Mouse (Mus musculus) ES-E14 (cell line): ENCODE data around the gene Tmem230. TPM values are rescaled to one million over a fixed set of nuclear protein-coding genes. Genes with fewer than 3 reads are reported as not detected.

Experiments
- DNase-seq: peaks from one replicate; pipeline ENCODE4 v3.0.0-alpha.2; 2013; ENCODE audit warnings: low read depth, low spot score
- H3K27ac ChIP-seq: 2 replicates; pipeline ENCODE4 v1.5.1; 2012; ENCODE audit warnings: low read depth, mild to moderate bottlenecking, low read length, moderate library complexity, mixed read lengths; ENCODE audit not compliant: poor library complexity, insufficient read depth, severe bottlenecking
- H3K36me3 ChIP-seq: 2 replicates; pipeline ENCODE4 v1.6.1; 2012; ENCODE audit warnings: mild to moderate bottlenecking, low read length, moderate library complexity, mixed read lengths; ENCODE audit not compliant: control insufficient read depth, poor library complexity, insufficient read depth, severe bottlenecking
- H3K4me1 ChIP-seq, 2 experiments: fragments of 150-350 bp in 1 of 2; sonication (generic) in 1 of 2; 2 replicates each; pipeline ENCODE4 v1.6.1; 2012; ENCODE audit warnings: low read length in 2 of 2, mild to moderate bottlenecking in 1 of 2, mixed read lengths in 1 of 2; ENCODE audit not compliant: control insufficient read depth in 2 of 2, insufficient read depth in 2 of 2, poor library complexity in 1 of 2
- H3K4me3 ChIP-seq, 2 experiments: fragments of 150-350 bp in 1 of 2; sonication (generic) in 1 of 2; 2 replicates each; pipeline ENCODE4 v1.5.1; 2012; ENCODE audit warnings: low read length in 2 of 2, low read depth in 1 of 2, mild to moderate bottlenecking in 1 of 2, mixed read lengths in 1 of 2; ENCODE audit not compliant: insufficient read depth in 1 of 2, poor library complexity in 1 of 2, severe bottlenecking in 1 of 2
- H3K9ac ChIP-seq: 2 replicates; pipeline ENCODE4 v1.6.1; 2012; ENCODE audit warnings: low read depth, mild to moderate bottlenecking, low read length, mixed read lengths; ENCODE audit not compliant: poor library complexity, insufficient read depth, severe bottlenecking
- H3K9me3 ChIP-seq: fragments of 150-350 bp; sonication (generic); 2 replicates; pipeline ENCODE4 v1.6.1; 2012; ENCODE audit warnings: low read depth, mild to moderate bottlenecking, low read length; ENCODE audit not compliant: control insufficient read depth, insufficient read depth
- CHD2 ChIP-seq: IDR thresholded peaks from 2 replicates; pipeline ENCODE4 v1.6.1; 2014; ENCODE audit warnings: mild to moderate bottlenecking, low read depth, low read length, inconsistent platforms
- HCFC1 ChIP-seq: IDR thresholded peaks from 2 replicates; pipeline ENCODE4 v1.6.1; 2012; ENCODE audit warnings: low read length, inconsistent platforms, borderline replicate concordance; ENCODE audit not compliant: insufficient read depth
- MAFK ChIP-seq: IDR thresholded peaks from 2 replicates; pipeline ENCODE4 v1.6.1; 2014; ENCODE audit warnings: mild to moderate bottlenecking, low read depth, low read length, inconsistent platforms; ENCODE audit not compliant: insufficient read depth
- ZC3H11A ChIP-seq: IDR thresholded peaks from 2 replicates; pipeline ENCODE4 v1.6.1; 2012; ENCODE audit warnings: low read depth, mild to moderate bottlenecking, inconsistent platforms, low read length, borderline replicate concordance
- ZNF384 ChIP-seq: IDR thresholded peaks from 2 replicates; pipeline ENCODE4 v1.6.1; 2012; ENCODE audit warnings: low read depth, low read length, inconsistent platforms
- in situ Hi-C, 2 experiments: fragments of 600-800 bp; cut with MboI; formaldehyde crosslinking; loops; one replicate each; pipeline ENCODE4 v1.15.1; 2025; ENCODE audit warnings: low sequenced_read_pairs in 2 of 2, inconsistent platforms in 1 of 2; ENCODE audit not compliant: unreplicated experiment in 2 of 2
- total RNA-seq: library from RNA; depleted of rRNA; stranded (reverse); fragments of 300-350 nt; gene quantifications from 2 replicates; pipeline ENCODE4 v1.2.3, GENCODE M21; 2012

Tmem230 gene
- total RNA-seq, 1 experiment = 36.0 TPM

- TF ChIP-seq HCFC1 = no peak
- peak; percentile 78 for TF ChIP-seq MAFK
- no peak for TF ChIP-seq ZC3H11A
- TF ChIP-seq CHD2 = no peak
- no peak for TF ChIP-seq ZNF384
Measured at GRCm38 (mm10) chr2:132208246-132208881, 39.2 kb downstream of the Tmem230 start.

GRCm38 (mm10) chr2:132206316-132206881 is 41.2 kb downstream of the Tmem230 start:
- in situ Hi-C loops = no loop called here
- no peak overlapping the region; the same call in 1 of the 2 replicates for H3K27ac ChIP-seq
- H3K4me1 ChIP-seq = peaks cover 3 to 14% of the 10 kb centered on the region in 2 experiments; a peak in 2 of 4 replicates
- no peaks in the 10 kb centered on the region for H3K36me3 ChIP-seq
- H3K9me3 ChIP-seq = no peaks in the 10 kb centered on the region
- H3K4me3 ChIP-seq = no peak overlapping the region
- DNase-seq = peak; percentile 47
- no peak for TF ChIP-seq MAFK
- TF ChIP-seq ZC3H11A = no peak
- no peak for TF ChIP-seq CHD2
- TF ChIP-seq ZNF384 = no peak
- no peak for TF ChIP-seq HCFC1
- H3K9ac ChIP-seq = no peak overlapping the region

More at GRCm38 (mm10) chr2:132208246-132208881, 39.2 kb downstream of the Tmem230 start:
- H3K36me3 ChIP-seq = no peaks in the 10 kb centered on the region
- in situ Hi-C loops = no loop called here
- no peak overlapping the region for H3K9ac ChIP-seq
- DNase-seq = no peak
- peaks cover 3 to 19% of the 10 kb centered on the region in 2 experiments; a peak in 2 of 4 replicates for H3K4me1 ChIP-seq
- H3K4me3 ChIP-seq = no peak overlapping the region
- no peak overlapping the region for H3K27ac ChIP-seq
- no peaks in the 10 kb centered on the region for H3K9me3 ChIP-seq

GRCm38 (mm10) chr2:132205549-132205948 is 42.1 kb downstream of the Tmem230 start:
- Histone ChIP-seq H3K9me3 (no peaks in the 10 kb centered on the region), H3K4me3 (no peak overlapping the region), H3K36me3 (no peaks in the 10 kb centered on the region), H3K27ac (no peak overlapping the region), H3K9ac (no peak overlapping the region), H3K4me1 (peaks cover 3 to 18% of the 10 kb centered on the region in 2 experiments; a peak in 3 of 4 replicates)
- DNase-seq = no peak
- TF ChIP-seq ZC3H11A (no peak), MAFK (no peak), ZNF384 (no peak), HCFC1 (no peak), CHD2 (no peak)
- in situ Hi-C loops = no loop called here

GRCm38 (mm10) chr2:132203773-132204172 is 43.8 kb downstream of the Tmem230 start:
- TF ChIP-seq ZNF384 = no peak
- no peak for TF ChIP-seq CHD2
- no peak for TF ChIP-seq MAFK
- no peak for TF ChIP-seq ZC3H11A
- no peak for TF ChIP-seq HCFC1
- Histone ChIP-seq H3K36me3 (no peaks in the 10 kb centered on the region), H3K27ac (no peak overlapping the region), H3K4me3 (no peak overlapping the region), H3K9me3 (no peaks in the 10 kb centered on the region), H3K4me1 (peaks cover 3 to 20% of the 10 kb centered on the region in 2 experiments; a peak in 3 of 4 replicates), H3K9ac (no peak overlapping the region)
- no peak for DNase-seq
- in situ Hi-C loops = no loop called here
